Mouse (Mus musculus) bone marrow macrophage, adult 2 months (primary cell): Measurements from ENCODE around the gene Ssr2.

Experiments used
- CTCF ChIP-seq: IDR thresholded peaks from 2 replicates; pipeline ENCODE4 v1.5.1; 2012; ENCODE audit warnings: low read depth, mild to moderate bottlenecking, low read length, moderate library complexity
- POLR2A ChIP-seq: IDR thresholded peaks from 2 replicates; pipeline ENCODE4 v1.6.1; 2012; ENCODE audit warnings: mild to moderate bottlenecking, low read depth, low read length, borderline replicate concordance

- TF ChIP-seq CTCF: no peak
- TF ChIP-seq POLR2A: no peak
Observed at GRCm38 (mm10) chr3:88567892-88568291, 7.8 kb upstream of the Ssr2 start.
